ENCODE assay signal across 8 mouse cellular contexts in genomic region chr16:63872313-63872712, GRCm38 (mm10). TPM values are rescaled to one million over a fixed set of nuclear protein-coding genes. Genes with fewer than 3 reads are reported as not detected.
A peak's percentile ranks its signal among the peaks of the same experiment; 100 is the strongest.
DNase-seq lines count a peak whose midpoint lies in the region; ATAC-seq and TF ChIP-seq lines count a peak whose summit lies in the region.

No protein-coding gene starts in this region.

- H3K36me3 ChIP-seq in heart, adult 2 months (ENCODE audit: control insufficient read depth, insufficient read depth, low read length) = no peaks in the 10 kb centered on the region
- H3K36me3 ChIP-seq in heart, embryonic 10.5 days = no peaks in the 10 kb centered on the region
- H3K36me3 ChIP-seq in neural tube, embryonic 12.5 days = no peaks in the 10 kb centered on the region
- no peaks in the 10 kb centered on the region for H3K36me3 ChIP-seq in forebrain, embryonic 13.5 days (ENCODE audit: poor library complexity, severe bottlenecking)
- no peaks in the 10 kb centered on the region for H3K36me3 ChIP-seq in neural tube, embryonic 14.5 days (ENCODE audit: control insufficient read depth, insufficient read depth, low read length)
- H3K36me3 ChIP-seq in heart, embryonic 11.5 days (ENCODE audit: control insufficient read depth, insufficient read depth, low read length) = no peaks in the 10 kb centered on the region

- 0 out of 2 replicates have a peak, but pooled peaks have one; percentile 50 for ATAC-seq in neural tube, embryonic 12.5 days (ENCODE audit: low FRiP score, low read depth)
- peak; percentile 19; the same call in 1 of the 2 replicates for ATAC-seq in forebrain, embryonic 13.5 days
- ATAC-seq in neural tube, embryonic 14.5 days (ENCODE audit: low read depth) = 0 out of 2 replicates have a peak, but pooled peaks have one; percentile 60
- no peak for ATAC-seq in heart, embryonic 11.5 days (replicated peaks; ENCODE audit: insufficient number of reproducible peaks, low FRiP score, low TSS enrichment)

- no peaks in the 10 kb centered on the region for H3K9me3 ChIP-seq in heart, embryonic 10.5 days
- no peaks in the 10 kb centered on the region for H3K9me3 ChIP-seq in neural tube, embryonic 12.5 days
- no peaks in the 10 kb centered on the region for H3K9me3 ChIP-seq in forebrain, embryonic 13.5 days (replicated peaks)
- no peaks in the 10 kb centered on the region for H3K9me3 ChIP-seq in neural tube, embryonic 14.5 days (ENCODE audit: control insufficient read depth, low read length)
- no peaks in the 10 kb centered on the region for H3K9me3 ChIP-seq in heart, embryonic 11.5 days (replicated peaks; ENCODE audit: control insufficient read depth, low read length)

- H3K4me2 ChIP-seq in neural tube, embryonic 12.5 days (replicated peaks) = no peak overlapping the region
- H3K4me2 ChIP-seq in forebrain, embryonic 13.5 days = no peak overlapping the region
- H3K4me2 ChIP-seq in neural tube, embryonic 14.5 days (ENCODE audit: low read depth, low read length) = no peak overlapping the region
- no peak overlapping the region for H3K4me2 ChIP-seq in heart, embryonic 11.5 days

- no peak for TF ChIP-seq POLR2A in heart, adult 2 months (IDR thresholded peaks at IDR 0.05; ENCODE audit: insufficient read depth, low read depth, low read length)
- TF ChIP-seq POLR2A in brain, embryonic 14.5 days (IDR thresholded peaks at IDR 0.05; ENCODE audit: borderline replicate concordance, extremely low read depth, insufficient read depth, insufficient read length, poor library complexity, severe bottlenecking) = no peak

- no peak overlapping the region for H3K27ac ChIP-seq in heart, adult 2 months
- H3K27ac ChIP-seq in heart, embryonic 10.5 days = no peak overlapping the region
- no peak overlapping the region for H3K27ac ChIP-seq in neural tube, embryonic 12.5 days
- H3K27ac ChIP-seq in forebrain, embryonic 13.5 days = no peak overlapping the region
- no peak overlapping the region for H3K27ac ChIP-seq in neural tube, embryonic 14.5 days (ENCODE audit: low read depth, low read length)
- no peak overlapping the region for H3K27ac ChIP-seq in heart, embryonic 11.5 days (ENCODE audit: low read depth, low read length)

- H3K4me3 ChIP-seq in heart, adult 2 months = no peak overlapping the region
- H3K4me3 ChIP-seq in heart, embryonic 10.5 days = no peak overlapping the region
- H3K4me3 ChIP-seq in neural tube, embryonic 12.5 days = no peak overlapping the region
- H3K4me3 ChIP-seq in forebrain, embryonic 13.5 days = no peak overlapping the region
- H3K4me3 ChIP-seq in neural tube, embryonic 14.5 days (ENCODE audit: low read depth, low read length) = no peak overlapping the region
- H3K4me3 ChIP-seq in heart, embryonic 11.5 days (ENCODE audit: low read depth, low read length) = no peak overlapping the region

- H3K27me3 ChIP-seq in heart, adult 2 months (ENCODE audit: control insufficient read depth, insufficient read depth, low read length) = no peaks in the 10 kb centered on the region
- no peaks in the 10 kb centered on the region for H3K27me3 ChIP-seq in heart, embryonic 10.5 days (ENCODE audit: insufficient read depth, poor library complexity, severe bottlenecking)
- H3K27me3 ChIP-seq in neural tube, embryonic 12.5 days (replicated peaks) = no peaks in the 10 kb centered on the region
- H3K27me3 ChIP-seq in forebrain, embryonic 13.5 days = no peaks in the 10 kb centered on the region
- H3K27me3 ChIP-seq in neural tube, embryonic 14.5 days (ENCODE audit: control insufficient read depth, insufficient read depth, low read length) = no peaks in the 10 kb centered on the region
- no peaks in the 10 kb centered on the region for H3K27me3 ChIP-seq in heart, embryonic 11.5 days (ENCODE audit: control insufficient read depth, insufficient read depth, low read length)

- peak; percentile 97 for TF ChIP-seq CTCF in heart, adult 2 months (IDR thresholded peaks at IDR 0.05)
- TF ChIP-seq CTCF in brain, embryonic 14.5 days (IDR thresholded peaks at IDR 0.05; ENCODE audit: borderline replicate concordance, extremely low read depth, insufficient read depth, insufficient read length) = peak; percentile 89

- TF ChIP-seq EP300 in heart, adult 2 months (IDR thresholded peaks at IDR 0.05; ENCODE audit: insufficient read depth, low read depth, low read length) = no peak

- DNase-seq in heart, adult 2 months = peak in 1 of 2 experiments; percentile 21
- DNase-seq in heart, embryonic 10.5 days (ENCODE audit: low spot score) = no peak
- no peak for DNase-seq in neural tube, embryonic 10.5 days (ENCODE audit: extremely low spot score, low spot score)
- peak; percentile 70 for DNase-seq in brain, embryonic 14.5 days (ENCODE audit: low read depth)

- H3K79me2 ChIP-seq in heart, adult 2 months (replicated peaks; ENCODE audit: control insufficient read depth, insufficient read depth, low read length) = no peaks in the 10 kb centered on the region

- WGBS in heart, adult 2 months = 8% methylated on average over 7 of the region's 7 CpGs
- 13% methylated on average over 7 of the region's 7 CpGs for WGBS in heart, embryonic 10.5 days
- WGBS in neural tube, embryonic 12.5 days = 12% methylated on average over 7 of the region's 7 CpGs
- 15% methylated on average over 7 of the region's 7 CpGs for WGBS in forebrain, embryonic 13.5 days
- WGBS in neural tube, embryonic 14.5 days = 11% methylated on average over 7 of the region's 7 CpGs
- WGBS in heart, embryonic 11.5 days (ENCODE audit: insufficient replicate concordance) = 13% methylated on average over 7 of the region's 7 CpGs

- no peaks in the 10 kb centered on the region for H3K4me1 ChIP-seq in heart, adult 2 months (ENCODE audit: control insufficient read depth, insufficient read depth, low read length)
- no peaks in the 10 kb centered on the region for H3K4me1 ChIP-seq in heart, embryonic 10.5 days
- no peaks in the 10 kb centered on the region for H3K4me1 ChIP-seq in neural tube, embryonic 12.5 days
- no peaks in the 10 kb centered on the region for H3K4me1 ChIP-seq in forebrain, embryonic 13.5 days
- no peaks in the 10 kb centered on the region for H3K4me1 ChIP-seq in neural tube, embryonic 14.5 days (ENCODE audit: control insufficient read depth, insufficient read depth, low read length)
- H3K4me1 ChIP-seq in heart, embryonic 11.5 days (ENCODE audit: control insufficient read depth, insufficient read depth, low read length) = no peaks in the 10 kb centered on the region

- no peak overlapping the region for H3K9ac ChIP-seq in heart, adult 2 months (ENCODE audit: low read depth, low read length)
- no peak overlapping the region for H3K9ac ChIP-seq in neural tube, embryonic 12.5 days
- no peak overlapping the region for H3K9ac ChIP-seq in forebrain, embryonic 13.5 days
- H3K9ac ChIP-seq in neural tube, embryonic 14.5 days (replicated peaks; ENCODE audit: low read depth, low read length) = no peak overlapping the region
- no peak overlapping the region for H3K9ac ChIP-seq in heart, embryonic 11.5 days (ENCODE audit: low read depth, low read length)

- intact Hi-C loops in heart, adult 2 months (cut with DNase I) = loop anchor here (5.0 kb wide), 1 partner anchor 850 kb away; no protein-coding TSS in a partner anchor

RNA-seq across cellular contexts. Expression of gene Epha3, which starts 8.3 kb away (rescaled TPM):
- total RNA-seq in heart, adult 2 months (2021) = under 1 TPM; 0.44 to 0.48 TPM
- 0.39 and 0.47 TPM in 2 replicates for polyA plus RNA-seq in heart, adult 2 months (2012; rRNA removed)
- polyA plus RNA-seq in heart, embryonic 10.5 days (2016; fragmentation: Nextera tagmentation; extraction: Ambion mirVana) = 8.1 and 20.4 TPM in 2 replicates
- 57.1 and 61.9 TPM in 2 replicates for polyA plus RNA-seq in neural tube, embryonic 12.5 days (2016; fragmentation: Nextera tagmentation; extraction: Ambion mirVana)
- 23.0 and 28.0 TPM in 2 replicates for polyA plus RNA-seq in brain, embryonic 14.5 days (2012; rRNA removed)
- 86.5 and 88.2 TPM in 2 replicates for polyA plus RNA-seq in forebrain, embryonic 13.5 days (2015; fragmentation: Nextera tagmentation; extraction: Ambion mirVana)
- polyA plus RNA-seq in neural tube, embryonic 14.5 days (2014; fragmentation: Nextera tagmentation; extraction: Ambion mirVana) = 17.0 and 17.6 TPM in 2 replicates
- polyA plus RNA-seq in heart, embryonic 11.5 days (2014; fragmentation: Nextera tagmentation; extraction: Ambion mirVana) = 10.7 and 11.9 TPM in 2 replicates
